Mouse (Mus musculus): ENCODE data around the gene Gm21773. TPM values are rescaled to one million over a fixed set of nuclear protein-coding genes. Genes with fewer than 3 reads are reported as not detected.
"Not testable (repeated sequence)": the region's sequence is repeated elsewhere in the genome, so short reads cannot be mapped to it uniquely, and the experiment has no call there.

Gene Gm21773
- polyA plus RNA-seq (2012; rRNA removed) (not detected in 2 replicates), polyA plus RNA-seq (2014; fragmentation: Nextera tagmentation; extraction: Ambion mirVana) (not detected in 2 replicates)

GRCm38 (mm10) chrY:25309260-25309659, at the start of gene Gm21773:
TSS of gene Gm21773 (minus strand) at chrY:25309360.
- not testable (repeated sequence) for H3K4me1 ChIP-seq (replicated peaks; ENCODE audit: control insufficient read depth in 2 of 2, insufficient read depth in 2 of 2, low read length in 1 of 2); H3K27ac ChIP-seq; ATAC-seq (ENCODE audit: insufficient read depth); H3K9ac ChIP-seq (replicated peaks); DNase-seq (ENCODE audit: low read depth in 3 of 3, low spot score in 3 of 3); H3K4me3 ChIP-seq (ENCODE audit: insufficient read depth in 1 of 2, low read depth in 2 of 2, low read length in 2 of 2); H3K9me3 ChIP-seq (ENCODE audit: control insufficient read depth, low read length); H3K4me2 ChIP-seq (ENCODE audit: low read depth); H3K36me3 ChIP-seq (replicated peaks; ENCODE audit: control insufficient read depth, insufficient read depth, low read depth); H3K27me3 ChIP-seq (ENCODE audit: control insufficient read depth, insufficient read depth, low read length)
- no CpG with 5 or more reads among the region's 2 CpGs for WGBS (ENCODE audit: insufficient replicate concordance)

Measured in liver, embryonic 14.5 days (tissue).